Mouse (Mus musculus): ENCODE measurements around the gene Hoxa13. TPM values are rescaled to one million over a fixed set of nuclear protein-coding genes. Genes with fewer than 3 reads are reported as not detected.

Gene Hoxa13
- polyA plus RNA-seq, 1 experiment from 2014 or later = 0.08 TPM

GRCm38 (mm10) chr6:52267221-52267620 lies 6.5 kb upstream of the Hoxa13 start:
- peaks cover 97% of the 10 kb centered on the region for H3K27me3 ChIP-seq
- no peak overlapping the region for H3K27ac ChIP-seq (replicated peaks)
- H3K4me1 ChIP-seq (replicated peaks) = no peaks in the 10 kb centered on the region; the same call in 1 of the 2 replicates
- ATAC-seq (ENCODE audit: low read depth) = no peak
- no peak overlapping the region for H3K4me2 ChIP-seq
- H3K36me3 ChIP-seq = no peaks in the 10 kb centered on the region
- H3K9me3 ChIP-seq = no peaks in the 10 kb centered on the region
- H3K9ac ChIP-seq = no peak overlapping the region
- no peak overlapping the region for H3K4me3 ChIP-seq
- 15% methylated on average over 5 of the region's 5 CpGs for WGBS

GRCm38 (mm10) chr6:52266666-52266985 lies 5.9 kb upstream of the Hoxa13 start:
- Histone ChIP-seq H3K9ac (no peak overlapping the region), H3K36me3 (no peaks in the 10 kb centered on the region), H3K4me1 (replicated peaks) (no peaks in the 10 kb centered on the region; the same call in 1 of the 2 replicates), H3K9me3 (no peaks in the 10 kb centered on the region), H3K27me3 (peaks cover 99% of the 10 kb centered on the region), H3K4me3 (no peak overlapping the region), H3K4me2 (no peak overlapping the region), H3K27ac (replicated peaks) (no peak overlapping the region)
- ATAC-seq (ENCODE audit: low read depth) = no peak
- 1% methylated on average over 9 of the region's 9 CpGs for WGBS

- 1% methylated on average over 19 of the region's 19 CpGs for WGBS
- no peaks in the 10 kb centered on the region; the same call in 1 of the 2 replicates for H3K4me1 ChIP-seq (replicated peaks)
- no peak overlapping the region for H3K4me2 ChIP-seq
- H3K36me3 ChIP-seq = no peaks in the 10 kb centered on the region
- H3K9me3 ChIP-seq = no peaks in the 10 kb centered on the region
- H3K9ac ChIP-seq = no peak overlapping the region
- H3K4me3 ChIP-seq = no peak overlapping the region
- peaks cover 99% of the 10 kb centered on the region for H3K27me3 ChIP-seq
- no peak for ATAC-seq (ENCODE audit: low read depth)
- H3K27ac ChIP-seq (replicated peaks) = no peak overlapping the region
These were observed 5.4 kb upstream of the Hoxa13 start for GRCm38 (mm10) chr6:52265913-52266665.

- no peak for ATAC-seq (ENCODE audit: low read depth)
- Histone ChIP-seq H3K4me1 (replicated peaks) (no peaks in the 10 kb centered on the region; the same call in 1 of the 2 replicates), H3K4me2 (no peak overlapping the region), H3K9ac (no peak overlapping the region), H3K27ac (replicated peaks) (no peak overlapping the region), H3K27me3 (peaks cover 94% of the 10 kb centered on the region), H3K9me3 (no peaks in the 10 kb centered on the region), H3K36me3 (no peaks in the 10 kb centered on the region), H3K4me3 (no peak overlapping the region)
- 1% methylated on average over 18 of the region's 18 CpGs for WGBS
These were observed 4.7 kb upstream of the Hoxa13 start for GRCm38 (mm10) chr6:52265306-52265912.

GRCm38 (mm10) chr6:52264106-52264790 lies 3.6 kb upstream of the Hoxa13 start:
- no peak for ATAC-seq (ENCODE audit: low read depth)
- no peak overlapping the region for H3K4me3 ChIP-seq
- no peak overlapping the region for H3K4me2 ChIP-seq
- H3K36me3 ChIP-seq = no peaks in the 10 kb centered on the region
- H3K9ac ChIP-seq = no peak overlapping the region
- peaks cover 91% of the 10 kb centered on the region for H3K27me3 ChIP-seq
- no peaks in the 10 kb centered on the region for H3K9me3 ChIP-seq
- WGBS = 2% methylated on average over 5 of the region's 5 CpGs
- H3K27ac ChIP-seq (replicated peaks) = no peak overlapping the region
- H3K4me1 ChIP-seq (replicated peaks) = peaks cover 8% of the 10 kb centered on the region; the same call in 1 of the 2 replicates

- ATAC-seq (ENCODE audit: low read depth) = no peak
- no peaks in the 10 kb centered on the region for H3K36me3 ChIP-seq
- peaks cover 8% of the 10 kb centered on the region; the same call in 1 of the 2 replicates for H3K4me1 ChIP-seq (replicated peaks)
- no peak overlapping the region for H3K4me2 ChIP-seq
- H3K9ac ChIP-seq = no peak overlapping the region
- no peaks in the 10 kb centered on the region for H3K9me3 ChIP-seq
- H3K4me3 ChIP-seq = no peak overlapping the region
- WGBS = 2% methylated on average over 6 of the region's 6 CpGs
- peaks cover 91% of the 10 kb centered on the region for H3K27me3 ChIP-seq
- no peak overlapping the region for H3K27ac ChIP-seq (replicated peaks)
These were observed 2.6 kb upstream of the Hoxa13 start for GRCm38 (mm10) chr6:52263321-52263585.

- H3K27me3 ChIP-seq = peaks cover 90% of the 10 kb centered on the region
These were observed 2.0 kb upstream of the Hoxa13 start for GRCm38 (mm10) chr6:52262463-52263320.

GRCm38 (mm10) chr6:52261751-52262462 lies 1.2 kb upstream of the Hoxa13 start:
- H3K36me3 ChIP-seq = no peaks in the 10 kb centered on the region
- no peak overlapping the region for H3K27ac ChIP-seq (replicated peaks)
- H3K4me2 ChIP-seq = no peak overlapping the region
- H3K4me3 ChIP-seq = no peak overlapping the region
- ATAC-seq (ENCODE audit: low read depth) = no peak
- H3K9ac ChIP-seq = no peak overlapping the region
- peaks cover 8% of the 10 kb centered on the region; the same call in 1 of the 2 replicates for H3K4me1 ChIP-seq (replicated peaks)
- H3K27me3 ChIP-seq = peaks cover 91% of the 10 kb centered on the region
- 3% methylated on average over 9 of the region's 9 CpGs for WGBS
- no peaks in the 10 kb centered on the region for H3K9me3 ChIP-seq

More at GRCm38 (mm10) chr6:52262463-52263320, 2.0 kb upstream of the Hoxa13 start:
- H3K9me3 ChIP-seq = no peaks in the 10 kb centered on the region
- no peak for ATAC-seq (ENCODE audit: low read depth)
- H3K4me1 ChIP-seq (replicated peaks) = peaks cover 8% of the 10 kb centered on the region; the same call in 1 of the 2 replicates
- no peak overlapping the region for H3K9ac ChIP-seq
- WGBS = 1% methylated on average over 24 of the region's 24 CpGs
- no peak overlapping the region for H3K4me3 ChIP-seq
- H3K36me3 ChIP-seq = no peaks in the 10 kb centered on the region
- no peak overlapping the region for H3K27ac ChIP-seq (replicated peaks)
- H3K4me2 ChIP-seq = no peak overlapping the region

- no peak for ATAC-seq (ENCODE audit: low read depth)
- Histone ChIP-seq H3K4me3 (peak overlapping the region; percentile 26), H3K4me2 (peak overlapping the region; percentile 46)
These were observed 844 bp downstream of the Hoxa13 start for GRCm38 (mm10) chr6:52259811-52260261.

GRCm38 (mm10) chr6:52259081-52259790 lies 1.4 kb downstream of the Hoxa13 start:
- peaks cover 86% of the 10 kb centered on the region for H3K27me3 ChIP-seq
- no peak overlapping the region for H3K27ac ChIP-seq (replicated peaks)
- WGBS = under 1% methylated on average over 24 of the region's 25 CpGs
- H3K9me3 ChIP-seq = no peaks in the 10 kb centered on the region
- H3K4me3 ChIP-seq = no peak overlapping the region
- H3K4me1 ChIP-seq (replicated peaks) = peaks cover 8% of the 10 kb centered on the region; the same call in 1 of the 2 replicates
- H3K4me2 ChIP-seq = no peak overlapping the region
- no peak for ATAC-seq (ENCODE audit: low read depth)
- no peaks in the 10 kb centered on the region for H3K36me3 ChIP-seq
- no peak overlapping the region for H3K9ac ChIP-seq

More at GRCm38 (mm10) chr6:52259811-52260261, 844 bp downstream of the Hoxa13 start:
- Histone ChIP-seq H3K27me3 (peaks cover 87% of the 10 kb centered on the region), H3K36me3 (no peaks in the 10 kb centered on the region), H3K9me3 (no peaks in the 10 kb centered on the region), H3K27ac (replicated peaks) (no peak overlapping the region), H3K4me1 (replicated peaks) (peaks cover 8% of the 10 kb centered on the region; the same call in 1 of the 2 replicates), H3K9ac (no peak overlapping the region)
- under 1% methylated on average over 36 of the region's 39 CpGs for WGBS

- Histone ChIP-seq H3K27me3 (peaks cover 85% of the 10 kb centered on the region), H3K4me2 (no peak overlapping the region), H3K27ac (replicated peaks) (no peak overlapping the region), H3K4me3 (no peak overlapping the region), H3K36me3 (no peaks in the 10 kb centered on the region), H3K4me1 (replicated peaks) (peaks cover 8% of the 10 kb centered on the region; the same call in 1 of the 2 replicates), H3K9ac (no peak overlapping the region), H3K9me3 (no peaks in the 10 kb centered on the region)
- ATAC-seq (ENCODE audit: low read depth) = no peak
- WGBS = under 1% methylated on average over 6 of the region's 6 CpGs
These were observed 3.7 kb downstream of the Hoxa13 start for GRCm38 (mm10) chr6:52256956-52257355.
